Mouse (Mus musculus): Measurements from ENCODE around the gene Cd163l1. TPM values are rescaled to one million over a fixed set of nuclear protein-coding genes. Genes with fewer than 3 reads are reported as not detected.

The Cd163l1 gene
- polyA plus RNA-seq, 1 experiment from 2014 or later: not detected

DNA sequence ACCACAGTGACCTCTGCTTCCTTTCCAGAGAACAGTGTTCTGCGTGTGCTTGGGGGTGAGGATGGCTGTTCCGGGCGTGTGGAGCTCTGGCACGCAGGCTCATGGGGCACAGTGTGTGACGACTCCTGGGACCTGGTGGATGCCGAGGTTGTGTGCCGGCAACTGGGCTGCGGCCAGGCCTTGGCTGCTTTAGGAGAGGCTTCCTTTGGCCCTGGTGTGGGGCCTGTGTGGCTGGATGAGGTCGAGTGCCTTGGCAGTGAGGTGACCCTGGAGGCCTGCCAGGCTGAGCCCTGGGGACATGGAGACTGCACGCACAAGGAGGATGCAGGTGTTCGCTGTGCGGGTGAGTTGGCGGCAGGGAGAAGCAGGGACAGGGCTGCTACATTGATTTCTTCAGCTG lies 10.4 kb downstream of the Cd163l1 start:
- Histone ChIP-seq H3K27ac (replicated peaks) (no peak overlapping the region), H3K9ac (replicated peaks) (no peak overlapping the region), H3K27me3 (no peaks in the 10 kb centered on the region), H3K4me3 (no peak overlapping the region), H3K9me3 (no peaks in the 10 kb centered on the region), H3K4me2 (replicated peaks) (no peak overlapping the region), H3K36me3 (no peaks in the 10 kb centered on the region), H3K4me1 (no peaks in the 10 kb centered on the region)
- no peak for ATAC-seq (ENCODE audit: low FRiP score, low read depth)
- 84% methylated on average over 13 of the region's 13 CpGs for WGBS

DNA sequence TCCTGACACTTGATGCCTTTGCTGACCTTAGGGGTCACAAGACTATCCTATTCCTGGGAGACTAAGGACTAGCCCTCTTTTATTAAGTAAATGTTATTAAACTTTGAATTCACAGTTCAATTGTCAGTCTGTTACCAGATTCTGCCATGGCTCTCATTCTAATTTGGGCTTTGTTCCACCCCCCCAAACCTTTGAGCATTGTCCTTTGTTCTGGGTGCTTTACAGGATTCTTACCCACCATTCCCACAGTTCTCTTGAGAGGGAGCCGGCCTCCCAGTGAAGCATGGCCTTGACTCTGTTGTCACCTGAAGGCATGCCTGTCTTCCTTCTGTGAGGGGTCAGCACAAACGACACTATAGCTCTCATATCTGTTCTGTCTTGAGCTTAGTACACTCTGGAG lies 13.0 kb downstream of the Cd163l1 start:
- Histone ChIP-seq H3K4me2 (replicated peaks) (no peak overlapping the region), H3K4me3 (no peak overlapping the region), H3K36me3 (no peaks in the 10 kb centered on the region), H3K4me1 (no peaks in the 10 kb centered on the region), H3K9me3 (no peaks in the 10 kb centered on the region), H3K27me3 (no peaks in the 10 kb centered on the region), H3K9ac (replicated peaks) (no peak overlapping the region), H3K27ac (replicated peaks) (no peak overlapping the region)
- ATAC-seq (ENCODE audit: low FRiP score, low read depth): no peak
- 70% methylated on average over 2 of the region's 2 CpGs for WGBS

DNA sequence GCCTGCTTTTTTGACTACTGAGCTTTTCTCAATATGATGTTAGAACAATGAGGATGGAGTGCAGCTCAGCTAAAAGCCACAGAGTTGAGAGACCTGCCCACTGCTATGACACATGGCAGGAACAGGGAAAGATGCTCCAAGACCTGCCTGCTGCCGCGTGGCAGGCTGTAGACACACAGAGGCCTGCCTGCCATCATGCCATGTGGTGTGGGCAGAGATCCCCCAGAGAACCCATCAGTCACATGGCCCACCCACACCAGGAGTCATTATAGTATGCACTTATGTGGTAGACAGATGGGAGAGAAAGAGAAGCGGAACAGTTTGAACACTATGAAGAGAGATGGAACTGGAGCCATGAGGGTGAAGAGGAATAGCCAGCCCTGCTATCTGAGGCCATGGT lies 15.6 kb downstream of the Cd163l1 start:
- no peaks in the 10 kb centered on the region for H3K9me3 ChIP-seq
- H3K36me3 ChIP-seq: no peaks in the 10 kb centered on the region
- H3K4me2 ChIP-seq (replicated peaks): no peak overlapping the region
- H3K27me3 ChIP-seq: no peaks in the 10 kb centered on the region
- no peak overlapping the region for H3K4me3 ChIP-seq
- WGBS: 96% methylated on average over 3 of the region's 3 CpGs
- no peak overlapping the region for H3K27ac ChIP-seq (replicated peaks)
- no peaks in the 10 kb centered on the region for H3K4me1 ChIP-seq
- no peak overlapping the region for H3K9ac ChIP-seq (replicated peaks)
- ATAC-seq (ENCODE audit: low FRiP score, low read depth): no peak

DNA sequence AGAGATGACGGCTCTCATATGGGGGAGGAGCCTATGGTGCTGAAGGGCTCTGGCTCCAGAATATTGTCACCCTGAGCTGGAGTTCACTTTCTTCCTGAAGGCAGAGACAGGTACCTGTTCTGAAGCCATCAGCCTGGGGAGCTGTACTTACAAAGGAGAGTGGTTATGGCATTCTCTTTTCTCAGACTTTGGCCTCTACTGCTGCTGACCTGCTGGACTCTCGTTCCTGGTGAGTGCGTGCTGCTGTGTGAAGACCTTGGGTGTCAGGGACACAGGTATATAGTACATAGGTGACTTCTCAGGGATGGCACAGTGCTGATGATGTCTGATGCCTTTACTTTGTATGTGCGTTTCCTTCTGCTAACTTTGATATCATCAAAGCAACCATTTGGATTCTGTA lies 29.1 kb downstream of the Cd163l1 start, which contains the start of gene 5830411N06Rik:
Gene 5830411N06Rik (plus strand): TSS at position 69 of the 400 bp plus-strand sequence.
- Histone ChIP-seq H3K4me3 (no peak within 1 kb of the TSS), H3K27me3 (no peaks in the 10 kb centered on the region), H3K9ac (replicated peaks) (no peak within 1 kb of the TSS), H3K36me3 (no peaks in the 10 kb centered on the region), H3K27ac (replicated peaks) (no peak within 1 kb of the TSS), H3K4me1 (no peaks in the 10 kb centered on the region), H3K4me2 (replicated peaks) (no peak within 1 kb of the TSS), H3K9me3 (no peaks in the 10 kb centered on the region)
- WGBS: 86% methylated on average over 4 of the region's 4 CpGs
- no peak for ATAC-seq (ENCODE audit: low FRiP score, low read depth)

DNA sequence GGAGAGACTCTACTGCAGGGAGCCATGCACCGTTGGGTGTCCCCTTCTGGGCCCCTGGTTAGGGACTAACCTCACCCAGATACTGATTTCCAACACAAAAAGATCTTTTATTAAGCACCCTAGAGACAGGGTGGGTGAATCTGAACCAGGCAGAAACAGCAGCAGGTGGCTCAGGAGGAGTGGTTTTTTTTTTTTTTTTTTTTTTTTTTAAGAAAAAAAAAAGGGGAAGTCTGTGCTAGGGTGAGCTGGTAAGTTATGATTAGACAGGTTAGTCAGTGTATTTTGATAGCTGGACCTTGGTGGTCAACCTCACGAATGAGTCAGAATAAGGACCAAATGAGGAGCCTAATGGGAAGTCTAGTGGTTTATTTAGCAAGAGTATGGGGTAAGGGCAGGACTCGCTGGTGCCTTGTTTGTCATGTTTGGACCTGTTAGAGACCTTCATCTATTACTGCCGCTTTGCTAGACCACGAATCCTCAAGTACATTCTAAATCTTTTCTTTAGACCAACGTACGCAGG lies 35.8 kb downstream of the Cd163l1 start:
- Histone ChIP-seq H3K36me3 (no peaks in the 10 kb centered on the region), H3K4me1 (no peaks in the 10 kb centered on the region), H3K4me2 (replicated peaks) (no peak overlapping the region), H3K9ac (replicated peaks) (no peak overlapping the region), H3K27ac (replicated peaks) (no peak overlapping the region), H3K4me3 (no peak overlapping the region), H3K9me3 (no peaks in the 10 kb centered on the region), H3K27me3 (no peaks in the 10 kb centered on the region)
- 89% methylated on average over 7 of the region's 7 CpGs for WGBS
- no peak for ATAC-seq (ENCODE audit: low FRiP score, low read depth)

Other genes starting within 250 kb of the Cd163l1 start
- gene 6430531B16Rik, start 239.5 kb upstream of the Cd163l1 start, polyA plus RNA-seq (2016; fragmentation: Nextera tagmentation; extraction: Ambion mirVana): 0.45 and 0.52 TPM in 2 replicates
- 3.6 and 3.9 TPM in 2 replicates for gene Adam8, start 225.7 kb upstream of the Cd163l1 start, polyA plus RNA-seq (2016; fragmentation: Nextera tagmentation; extraction: Ambion mirVana)
- gene Zfp511, start 181.9 kb upstream of the Cd163l1 start, polyA plus RNA-seq (2016; fragmentation: Nextera tagmentation; extraction: Ambion mirVana): 41.9 and 45.2 TPM in 2 replicates
- 70.6 and 72.7 TPM in 2 replicates for gene Tubgcp2, start 181.6 kb upstream of the Cd163l1 start, polyA plus RNA-seq (2016; fragmentation: Nextera tagmentation; extraction: Ambion mirVana)
- gene Msx3, start 169.2 kb upstream of the Cd163l1 start, polyA plus RNA-seq (2016; fragmentation: Nextera tagmentation; extraction: Ambion mirVana): 2.5 and 6.9 TPM in 2 replicates
- gene Caly, start 135.7 kb upstream of the Cd163l1 start, polyA plus RNA-seq (2016; fragmentation: Nextera tagmentation; extraction: Ambion mirVana): 21.4 and 22.3 TPM in 2 replicates
- gene Prap1, start 124.9 kb upstream of the Cd163l1 start, polyA plus RNA-seq (2016; fragmentation: Nextera tagmentation; extraction: Ambion mirVana): not detected in 2 replicates
- 14.6 and 16.1 TPM in 2 replicates for gene Fuom, start 115.8 kb upstream of the Cd163l1 start, polyA plus RNA-seq (2016; fragmentation: Nextera tagmentation; extraction: Ambion mirVana)
- gene Paox, start 102.5 kb upstream of the Cd163l1 start, polyA plus RNA-seq (2016; fragmentation: Nextera tagmentation; extraction: Ambion mirVana): 9.8 and 11.3 TPM in 2 replicates
- gene Echs1, start 101.8 kb upstream of the Cd163l1 start, polyA plus RNA-seq (2016; fragmentation: Nextera tagmentation; extraction: Ambion mirVana): 136 and 142 TPM in 2 replicates
- 26.1 and 28.8 TPM in 2 replicates for gene Mtg1, start 80.7 kb upstream of the Cd163l1 start, polyA plus RNA-seq (2016; fragmentation: Nextera tagmentation; extraction: Ambion mirVana)
- gene Sprn, start 63.4 kb upstream of the Cd163l1 start, polyA plus RNA-seq (2016; fragmentation: Nextera tagmentation; extraction: Ambion mirVana): 2.8 and 3.1 TPM in 2 replicates
- gene Olfr522, start 53.5 kb upstream of the Cd163l1 start, polyA plus RNA-seq (2016; fragmentation: Nextera tagmentation; extraction: Ambion mirVana): not detected in 2 replicates
- gene Olfr523, start 45.0 kb upstream of the Cd163l1 start, polyA plus RNA-seq (2016; fragmentation: Nextera tagmentation; extraction: Ambion mirVana): not detected in 2 replicates
- not detected in 2 replicates for gene Olfr524, start 12.3 kb upstream of the Cd163l1 start, polyA plus RNA-seq (2016; fragmentation: Nextera tagmentation; extraction: Ambion mirVana)
- not detected in 2 replicates for gene 5830411N06Rik, start 29.0 kb downstream of the Cd163l1 start, polyA plus RNA-seq (2016; fragmentation: Nextera tagmentation; extraction: Ambion mirVana)
- gene Olfr525, start 102.6 kb downstream of the Cd163l1 start, polyA plus RNA-seq (2016; fragmentation: Nextera tagmentation; extraction: Ambion mirVana): not detected in 2 replicates
- not detected in 2 replicates for gene Olfr527, start 115.8 kb downstream of the Cd163l1 start, polyA plus RNA-seq (2016; fragmentation: Nextera tagmentation; extraction: Ambion mirVana)
- not detected in 2 replicates for gene Olfr60, start 143.4 kb downstream of the Cd163l1 start, polyA plus RNA-seq (2016; fragmentation: Nextera tagmentation; extraction: Ambion mirVana)
- not detected in 2 replicates for gene Olfr530, start 158.1 kb downstream of the Cd163l1 start, polyA plus RNA-seq (2016; fragmentation: Nextera tagmentation; extraction: Ambion mirVana)
- not detected in 2 replicates for gene Olfr531, start 184.7 kb downstream of the Cd163l1 start, polyA plus RNA-seq (2016; fragmentation: Nextera tagmentation; extraction: Ambion mirVana)
- not detected in 2 replicates for gene Olfr532, start 203.4 kb downstream of the Cd163l1 start, polyA plus RNA-seq (2016; fragmentation: Nextera tagmentation; extraction: Ambion mirVana)
- gene Olfr533, start 245.1 kb downstream of the Cd163l1 start, polyA plus RNA-seq (2016; fragmentation: Nextera tagmentation; extraction: Ambion mirVana): not detected in 2 replicates

Data from midbrain, embryonic 12.5 days (tissue).